8 mouse cellular contexts compared by ENCODE assay signal in the genomic region with DNA sequence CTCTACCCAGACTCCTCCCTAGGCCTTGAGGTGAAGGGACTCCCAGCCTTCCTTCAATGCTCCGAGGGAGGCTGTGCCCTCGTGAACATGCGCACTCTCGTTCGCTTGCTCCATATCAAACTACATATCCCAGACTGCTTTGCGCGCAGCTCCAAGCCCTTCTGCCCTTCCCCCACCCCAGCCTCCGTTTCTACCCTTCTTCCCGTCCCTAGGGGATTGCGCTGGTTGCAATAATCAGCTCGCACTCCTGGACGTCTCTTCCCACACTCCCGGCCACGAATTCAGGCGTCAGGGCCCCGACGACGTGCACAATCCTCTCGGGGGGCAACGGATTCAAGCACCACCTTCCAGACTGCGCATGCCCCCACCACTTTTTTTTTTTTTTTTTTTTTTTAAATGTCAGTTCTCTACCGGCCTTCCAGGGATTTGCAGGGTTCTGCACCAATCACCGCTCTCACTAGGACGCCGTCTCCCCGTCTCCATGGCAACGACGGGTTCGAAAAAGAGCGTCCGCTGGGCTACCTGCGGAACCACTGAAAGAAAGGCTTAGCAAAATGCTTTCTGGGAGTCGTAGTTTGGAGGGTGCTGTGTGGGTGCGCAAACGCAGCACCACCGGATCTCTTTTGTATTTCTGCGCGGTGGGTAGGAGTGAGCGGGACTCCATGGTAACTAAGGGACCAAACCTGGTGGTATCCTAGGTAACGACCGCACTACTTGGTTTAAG. TPM values are rescaled to one million over a fixed set of nuclear protein-coding genes. Genes with fewer than 3 reads are reported as not detected.
DNase-seq lines count a peak whose midpoint lies in the region; ATAC-seq and TF ChIP-seq lines count a peak whose summit lies in the region.

A gene (minus strand): TSS at position 478 of the 724 bp plus-strand sequence.

- peak within 1 kb of the TSS; percentile 69 for H3K4me2 ChIP-seq in kidney, embryonic 15.5 days

- H3K9ac ChIP-seq in kidney, embryonic 15.5 days, result peak within 1 kb of the TSS; percentile 64

- H3K27me3 ChIP-seq in heart, embryonic 10.5 days (ENCODE audit: insufficient read depth, poor library complexity, severe bottlenecking), result no peaks in the 10 kb centered on the region
- no peaks in the 10 kb centered on the region for H3K27me3 ChIP-seq in kidney, embryonic 15.5 days

- peaks cover 5% of the 10 kb centered on the region for H3K4me1 ChIP-seq in bone marrow macrophage, adult 2 months (ENCODE audit: control insufficient read depth, insufficient read depth, low read length)
- H3K4me1 ChIP-seq in embryonic fibroblast, embryonic 13.5 days (ENCODE audit: control insufficient read depth, insufficient read depth, low read length), result no peaks in the 10 kb centered on the region
- H3K4me1 ChIP-seq in heart, embryonic 10.5 days, result no peaks in the 10 kb centered on the region
- H3K4me1 ChIP-seq in kidney, embryonic 15.5 days, result peaks cover 5% of the 10 kb centered on the region

- H3K36me3 ChIP-seq in heart, embryonic 10.5 days, result no peaks in the 10 kb centered on the region
- no peaks in the 10 kb centered on the region for H3K36me3 ChIP-seq in kidney, embryonic 15.5 days

- WGBS in heart, embryonic 10.5 days, result under 1% methylated on average over 41 of the region's 41 CpGs
- WGBS in kidney, embryonic 15.5 days, result under 1% methylated on average over 41 of the region's 41 CpGs

- TF ChIP-seq POLR2A in bone marrow macrophage, adult 2 months (IDR thresholded peaks at IDR 0.05; ENCODE audit: borderline replicate concordance, low read depth, low read length), result no peak
- peak; percentile 84 for TF ChIP-seq POLR2A in embryonic fibroblast, embryonic 13.5 days (IDR thresholded peaks at IDR 0.05; ENCODE audit: low read depth, low read length)

- peak within 1 kb of the TSS; percentile 79 for H3K27ac ChIP-seq in bone marrow macrophage, adult 2 months (ENCODE audit: insufficient read depth, low read depth, low read length)
- H3K27ac ChIP-seq in embryonic fibroblast, embryonic 13.5 days (ENCODE audit: insufficient read depth, low read length), result 0 out of 2 replicates have a peak within 1 kb of the TSS, but pooled peaks have one; percentile 19
- H3K27ac ChIP-seq in heart, embryonic 10.5 days, result peak within 1 kb of the TSS; percentile 92
- peak within 1 kb of the TSS; percentile 92 for H3K27ac ChIP-seq in kidney, embryonic 15.5 days

- DNase-seq in A20 (ENCODE audit: low read depth, low spot score) (peak; percentile 96), liver (peak; percentile 88)
- peak; percentile 97 for DNase-seq in heart, embryonic 10.5 days (ENCODE audit: low spot score)
- DNase-seq in spleen, postnatal 4 days (ENCODE audit: low spot score in 2 of 2), result peak; percentile 82 to 90

- H3K9me3 ChIP-seq in heart, embryonic 10.5 days, result no peaks in the 10 kb centered on the region
- no peaks in the 10 kb centered on the region for H3K9me3 ChIP-seq in kidney, embryonic 15.5 days (replicated peaks)

- peak; percentile 95 for ATAC-seq in kidney, embryonic 15.5 days (replicated peaks; ENCODE audit: low FRiP score)
- peak; percentile 86 for ATAC-seq in monocyte, adult 5-6 weeks (replicated peaks; ENCODE audit: insufficient number of reproducible peaks, low FRiP score, low TSS enrichment, poor library complexity, severe bottlenecking)

- no peak for TF ChIP-seq CTCF in bone marrow macrophage, adult 2 months (IDR thresholded peaks at IDR 0.05; ENCODE audit: low read depth, low read length)
- TF ChIP-seq CTCF in embryonic fibroblast, embryonic 13.5 days (IDR thresholded peaks at IDR 0.05; ENCODE audit: borderline replicate concordance, insufficient read depth, low read length), result no peak

- H3K4me3 ChIP-seq in bone marrow macrophage, adult 2 months (ENCODE audit: insufficient read depth, low read length), result peak within 1 kb of the TSS; percentile 93
- peak within 1 kb of the TSS; percentile 67 for H3K4me3 ChIP-seq in embryonic fibroblast, embryonic 13.5 days (ENCODE audit: insufficient read depth, low read length)
- H3K4me3 ChIP-seq in heart, embryonic 10.5 days, result peak within 1 kb of the TSS; percentile 78
- H3K4me3 ChIP-seq in kidney, embryonic 15.5 days (replicated peaks), result peak within 1 kb of the TSS; percentile 67

RNA-seq across cellular contexts. Expression of the gene that starts here (rescaled TPM):
- 1.2 and 1.5 TPM in 2 replicates for polyA plus RNA-seq in bone marrow macrophage, adult 2 months (2012; ENCODE audit: insufficient read depth, insufficient read length, missing spikeins)
- 0.80 and 1.0 TPM in 2 replicates for polyA plus RNA-seq in embryonic fibroblast, embryonic 13.5 days (2011; ENCODE audit: insufficient read length, low read depth, missing spikeins)
- 2.2 and 3.1 TPM in 2 replicates for polyA plus RNA-seq in heart, embryonic 10.5 days (2016; fragmentation: Nextera tagmentation; extraction: Ambion mirVana)
- polyA plus RNA-seq in kidney, embryonic 15.5 days (2015; fragmentation: Nextera tagmentation; extraction: Ambion mirVana), result 2.8 and 4.3 TPM in 2 replicates
- total RNA-seq in monocyte, adult 5-6 weeks (2017), result 0.19 to 0.48 TPM in 2 of 3 replicates, not detected in the other

Comparison
In these comparisons a context has a peak if more than half of its experiments do, and no peak if none do; other contexts are left out.
1. Peak in every context shown above with its lines: DNase-seq, ATAC-seq, H3K4me3 ChIP-seq and H3K27ac ChIP-seq.
2. Peak in ATAC-seq in monocyte, adult 5-6 weeks; RNA of the gene not detected or under 1 TPM.
3. H3K27ac ChIP-seq: peak in every context shown above with its lines; median percentile 92 in heart, embryonic 10.5 days; 92 in kidney, embryonic 15.5 days; 79 in bone marrow macrophage, adult 2 months; 19 in embryonic fibroblast, embryonic 13.5 days.